12 mouse cellular contexts compared by ENCODE assay signal in the genomic region with DNA sequence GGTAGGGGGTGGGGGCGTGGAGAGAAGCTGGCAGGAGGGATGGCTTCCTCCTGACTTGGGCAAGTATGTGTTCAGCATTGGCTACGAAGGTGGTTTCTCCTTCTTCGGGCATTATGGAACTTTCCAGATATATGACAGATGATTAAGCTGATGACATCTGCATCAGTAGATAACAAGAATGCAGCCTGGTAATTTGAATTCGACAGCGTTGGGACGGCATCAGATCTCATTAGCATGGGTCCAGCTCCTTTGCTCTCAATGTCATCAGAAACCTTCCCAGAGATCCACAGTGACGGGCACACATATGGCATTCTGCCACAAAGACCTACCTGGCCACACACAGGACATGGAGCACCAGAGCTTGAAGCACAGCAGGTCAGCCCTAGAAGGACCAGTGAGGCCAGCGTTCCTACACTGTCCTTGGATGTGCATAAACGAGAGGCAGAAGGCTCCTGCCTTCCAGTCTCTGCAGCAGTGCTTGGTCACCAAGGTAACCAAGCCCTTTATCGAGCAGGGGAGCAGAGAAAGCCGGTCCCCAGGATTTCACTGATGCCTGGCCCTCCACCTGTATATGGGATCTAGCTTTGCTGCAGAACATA. TPM values are rescaled to one million over a fixed set of nuclear protein-coding genes. Genes with fewer than 3 reads are reported as not detected.
DNase-seq lines count a peak whose midpoint lies in the region; ATAC-seq and TF ChIP-seq lines count a peak whose summit lies in the region.
"Had no signal": no experiment of that assay in that cellular context is flagged by ENCODE, and none has a peak within 500 bp of the region (broad histone marks: within the 10 kb centered on the region; RNA-seq: fewer than 3 reads in every experiment).

No protein-coding gene starts in this region.

- H3K4me3 ChIP-seq in lung, embryonic 15.5 days = no peak overlapping the region
- H3K4me3 ChIP-seq in forebrain, embryonic 14.5 days (ENCODE audit: low read depth, low read length) = no peak overlapping the region
- no peak overlapping the region for H3K4me3 ChIP-seq in hindbrain, postnatal 0 days (ENCODE audit: low read length)
- H3K4me3 ChIP-seq: embryonic facial prominence, embryonic 12.5 days; liver, embryonic 13.5 days had no signal

- H3K4me1 ChIP-seq in lung, embryonic 15.5 days = peaks cover 53% of the 10 kb centered on the region
- H3K4me1 ChIP-seq in forebrain, embryonic 14.5 days (ENCODE audit: control insufficient read depth, insufficient read depth, low read length) = peaks cover 19% of the 10 kb centered on the region
- peaks cover 22% of the 10 kb centered on the region for H3K4me1 ChIP-seq in hindbrain, postnatal 0 days (ENCODE audit: insufficient read depth, low read length)

- peak overlapping the region; percentile 93; the same call in 1 of the 2 replicates for H3K27ac ChIP-seq in lung, embryonic 15.5 days
- H3K27ac ChIP-seq in forebrain, embryonic 14.5 days (ENCODE audit: low read depth, low read length) = no peak overlapping the region
- H3K27ac ChIP-seq in hindbrain, postnatal 0 days = peak overlapping the region; percentile 67; the same call in 1 of the 2 replicates

- no peak overlapping the region; the same call in 1 of the 2 replicates for H3K4me2 ChIP-seq in lung, embryonic 15.5 days
- H3K4me2 ChIP-seq in forebrain, embryonic 14.5 days (ENCODE audit: low read length) = no peak overlapping the region
- H3K4me2 ChIP-seq in hindbrain, postnatal 0 days (ENCODE audit: low read depth, low read length) = no peak overlapping the region
- H3K4me2 ChIP-seq: embryonic facial prominence, embryonic 12.5 days; heart, embryonic 11.5 days; liver, embryonic 13.5 days had no signal

- 60% methylated on average over 11 of the region's 11 CpGs for WGBS in lung, embryonic 15.5 days
- 37% methylated on average over 11 of the region's 11 CpGs for WGBS in forebrain, embryonic 14.5 days
- 28% methylated on average over 11 of the region's 11 CpGs for WGBS in hindbrain, postnatal 0 days

- no peak overlapping the region for H3K9ac ChIP-seq in lung, embryonic 15.5 days
- no peak overlapping the region for H3K9ac ChIP-seq in forebrain, embryonic 14.5 days (ENCODE audit: low read length)
- no peak overlapping the region for H3K9ac ChIP-seq in hindbrain, postnatal 0 days (replicated peaks; ENCODE audit: low read length)
- H3K9ac ChIP-seq: embryonic facial prominence, embryonic 12.5 days; liver, embryonic 13.5 days had no signal

- DNase-seq in lung, postnatal 36 days = no peak
- DNase-seq in forebrain, embryonic 14.5 days (ENCODE audit: low spot score) = no peak
- DNase-seq in hindbrain, postnatal 0 days (ENCODE audit: low spot score) = peak; percentile 41
- peak; percentile 84 for DNase-seq in retina, postnatal 1 day
- no peak for DNase-seq in right cerebral cortex, postnatal 36 days (ENCODE audit: low spot score in 2 of 2)
- DNase-seq in spleen, postnatal 36 days (ENCODE audit: low spot score in 2 of 2) = no peak
- DNase-seq: liver, embryonic 13.5 days; thymus, adult 18-20 months had no signal

- no peak for ATAC-seq in lung, embryonic 15.5 days (ENCODE audit: borderline replicate concordance, extremely low read depth, low FRiP score, low TSS enrichment)
- peak; percentile 32; the same call in 1 of the 2 replicates for ATAC-seq in forebrain, embryonic 14.5 days
- ATAC-seq in hindbrain, postnatal 0 days = peak; percentile 30
- ATAC-seq: inflammation-experienced regulatory T-cells, adult 6 months had no signal

- no peak for TF ChIP-seq CTCF in hindbrain, postnatal 0 days (IDR thresholded peaks at IDR 0.05; ENCODE audit: low read depth)

- H3K27me3 ChIP-seq in lung, embryonic 15.5 days = no peaks in the 10 kb centered on the region; the same call in 1 of the 2 replicates
- no peaks in the 10 kb centered on the region for H3K27me3 ChIP-seq in forebrain, embryonic 14.5 days (replicated peaks; ENCODE audit: control insufficient read depth, insufficient read depth, low read length)
- no peaks in the 10 kb centered on the region for H3K27me3 ChIP-seq in hindbrain, postnatal 0 days (ENCODE audit: insufficient read depth, low read length)
- H3K27me3 ChIP-seq: embryonic facial prominence, embryonic 12.5 days; liver, embryonic 13.5 days had no signal

- H3K36me3 ChIP-seq in lung, embryonic 15.5 days = 0 out of 2 replicates have a peak, but pooled peaks cover 2% of the 10 kb centered on the region
- no peaks in the 10 kb centered on the region for H3K36me3 ChIP-seq in forebrain, embryonic 14.5 days (ENCODE audit: control insufficient read depth, insufficient read depth, low read length)
- H3K36me3 ChIP-seq in hindbrain, postnatal 0 days (ENCODE audit: insufficient read depth, low read length) = no peaks in the 10 kb centered on the region

- no peaks in the 10 kb centered on the region for H3K9me3 ChIP-seq in lung, embryonic 15.5 days
- H3K9me3 ChIP-seq in forebrain, embryonic 14.5 days (replicated peaks; ENCODE audit: control insufficient read depth, low read length) = no peaks in the 10 kb centered on the region
- H3K9me3 ChIP-seq in hindbrain, postnatal 0 days (ENCODE audit: low read length) = no peaks in the 10 kb centered on the region
- H3K9me3 ChIP-seq: embryonic facial prominence, embryonic 12.5 days; liver, embryonic 13.5 days had no signal

RNA-seq across cellular contexts. Expression of a gene that starts 29.0 kb away (rescaled TPM):
- 4.1 TPM in 2 replicates for polyA plus RNA-seq in lung, embryonic 15.5 days (2015; fragmentation: Nextera tagmentation; extraction: Ambion mirVana)
- 3.9 and 4.0 TPM in 2 replicates for polyA plus RNA-seq in forebrain, embryonic 14.5 days (2014; fragmentation: Nextera tagmentation; extraction: Ambion mirVana)
- 42.4 and 53.2 TPM in 2 replicates for total RNA-seq in hindbrain, postnatal 0 days (2014; rRNA removed)
- 6.3 and 7.3 TPM in 2 replicates for polyA plus RNA-seq in hindbrain, postnatal 0 days (2015; fragmentation: Nextera tagmentation; extraction: Ambion mirVana)

Comparison
In these comparisons a context has a peak if more than half of its experiments do, and no peak if none do; other contexts are left out.
1. DNase-seq: peak in hindbrain, postnatal 0 days (single experiment) and retina, postnatal 1 day (single experiment); none in lung, postnatal 36 days (single experiment), forebrain, embryonic 14.5 days (single experiment), right cerebral cortex, postnatal 36 days (0 of 2) and spleen, postnatal 36 days (0 of 2).